Mouse (Mus musculus): ENCODE data around the gene Kcnab3.

The Kcnab3 gene

DNA sequence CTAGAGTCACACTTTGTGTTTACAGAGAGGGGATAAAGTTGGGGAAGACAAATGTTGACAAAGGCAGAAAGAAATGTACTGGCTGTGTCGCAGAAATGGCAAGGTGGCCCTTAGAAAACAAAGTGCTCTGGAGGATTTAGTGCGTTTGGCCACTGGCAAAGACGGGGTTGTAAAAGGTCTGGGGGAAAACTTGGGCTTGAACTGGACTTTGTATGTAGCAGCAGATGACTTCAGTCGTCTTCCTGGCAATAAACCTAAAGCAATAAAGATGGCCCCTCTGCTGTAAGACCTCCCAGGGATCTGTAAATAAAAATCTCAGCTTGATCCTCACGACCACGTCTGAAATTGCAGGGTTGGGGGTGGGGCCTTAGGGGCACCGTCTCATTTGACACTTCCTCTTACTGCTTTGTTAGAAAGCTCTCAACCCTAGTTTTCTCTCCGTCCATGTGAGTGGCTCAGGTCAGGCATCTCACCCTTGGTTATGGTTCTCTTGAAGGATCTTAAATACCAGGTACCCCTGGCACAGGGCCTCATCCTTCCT lies 6.7 kb downstream of the Kcnab3 start:
- DNase-seq, result no peak

DNA sequence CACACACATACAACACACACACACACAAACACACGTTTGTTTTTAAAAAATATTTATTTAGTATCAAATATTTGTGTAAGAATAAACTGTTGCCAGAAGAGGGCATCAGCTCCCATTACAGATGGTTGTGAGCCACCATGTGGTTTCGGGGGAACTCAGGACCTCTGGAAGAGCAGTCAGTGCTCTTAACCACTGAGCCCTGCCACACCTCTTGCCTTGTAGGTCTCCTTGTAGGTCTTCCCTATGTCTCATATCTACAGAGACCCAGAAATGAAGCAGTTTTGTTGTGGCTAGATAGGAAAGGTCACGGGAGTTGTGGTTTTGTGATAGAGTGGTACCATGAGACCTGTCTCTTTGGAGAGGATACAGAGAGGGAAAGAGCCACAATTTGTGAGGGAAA lies 7.9 kb downstream of the Kcnab3 start:
- DNase-seq, result peak; percentile 41

DNA sequence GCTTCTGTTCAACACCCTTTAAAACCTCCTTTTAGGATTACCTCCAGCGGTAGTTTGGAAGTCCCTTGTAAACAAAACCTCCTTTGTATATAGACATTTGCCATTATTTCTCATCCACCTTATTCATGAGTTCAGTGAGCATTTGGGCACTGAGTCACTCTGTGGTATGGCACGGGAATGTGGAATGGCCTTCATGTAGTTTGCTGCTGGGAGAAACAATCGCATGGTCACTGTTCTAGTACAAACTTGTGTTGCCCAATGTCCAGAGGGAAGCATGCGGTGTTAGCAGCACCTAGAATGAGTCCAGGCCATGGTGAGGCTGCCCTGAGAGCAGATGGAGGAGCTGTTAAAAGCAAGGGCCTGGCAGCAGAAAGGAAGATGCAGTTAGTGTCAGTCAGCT lies 8.7 kb downstream of the Kcnab3 start:
- no peak for DNase-seq

DNA sequence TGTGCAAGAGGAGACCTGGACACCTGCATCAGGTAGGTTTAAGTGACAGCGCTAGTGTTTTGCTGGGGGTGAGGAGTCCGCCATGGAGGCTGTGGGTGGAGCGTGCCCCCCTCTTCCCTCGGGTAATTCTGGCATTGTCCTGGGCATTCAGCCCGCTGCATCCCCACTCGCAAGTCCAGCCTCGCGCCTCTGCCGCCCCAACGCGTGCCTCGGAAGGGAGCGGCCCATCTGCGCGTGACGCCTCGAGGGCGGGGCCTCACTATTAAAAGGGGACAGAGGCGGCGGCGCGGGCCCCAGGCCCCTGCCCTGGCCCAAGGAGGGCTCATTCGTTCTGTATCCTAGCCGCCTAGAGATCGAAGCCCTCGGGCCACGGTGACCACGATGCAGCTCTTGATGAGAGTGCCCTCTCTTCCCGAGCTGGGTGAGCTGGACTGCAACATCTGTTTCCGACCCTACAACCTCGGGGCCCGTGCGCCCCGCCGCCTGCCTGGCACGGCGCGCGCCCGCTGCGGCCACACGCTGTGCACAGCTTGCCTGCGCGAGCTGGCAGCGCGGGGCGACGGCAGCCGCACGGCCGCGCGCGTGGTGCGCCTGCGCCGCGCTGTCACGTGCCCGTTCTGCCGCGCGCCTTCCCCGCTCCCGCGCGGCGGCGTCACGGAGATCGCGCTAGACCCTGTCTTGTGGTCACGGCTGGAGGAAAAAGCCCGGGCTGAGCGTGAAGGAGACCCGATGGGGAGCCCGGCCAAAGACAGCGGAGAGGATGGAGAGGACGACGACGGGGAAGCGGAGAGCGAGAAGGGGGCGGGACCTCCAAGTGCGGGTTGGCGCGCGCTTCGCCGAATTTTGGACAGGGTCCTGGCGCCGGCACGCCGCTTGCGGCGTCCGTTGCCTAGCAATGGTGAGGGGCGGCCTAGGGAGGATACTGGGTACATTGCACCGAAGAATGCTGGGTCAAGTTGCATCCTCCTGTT lies 14.4 kb downstream of the Kcnab3 start, which contains the start of gene Rnf227:
Gene Rnf227 (plus strand): TSS at position 301 of the 971 bp plus-strand sequence.
- peak; percentile 34 for DNase-seq

DNA sequence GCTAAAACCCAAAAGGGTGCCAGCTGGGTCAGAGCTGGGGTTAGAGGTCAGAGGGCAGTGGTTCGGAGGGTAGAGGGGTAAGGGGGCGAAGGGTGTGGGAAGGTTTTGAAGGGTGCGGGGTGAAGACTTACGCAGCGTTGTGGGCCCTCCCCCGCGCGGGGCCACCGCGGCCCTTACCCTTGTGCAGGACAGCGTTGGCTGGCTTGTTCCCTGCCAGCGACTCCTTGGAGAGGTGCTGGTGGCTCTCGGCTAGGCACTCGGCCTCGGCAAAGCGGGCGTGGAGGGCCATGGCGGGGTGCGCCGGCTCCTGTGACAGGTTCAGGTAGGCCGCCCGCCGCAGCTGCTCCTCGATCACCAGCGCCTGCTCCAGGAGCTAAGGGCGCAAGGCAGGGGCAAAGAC lies 20.4 kb downstream of the Kcnab3 start:
- no peak for DNase-seq

DNA sequence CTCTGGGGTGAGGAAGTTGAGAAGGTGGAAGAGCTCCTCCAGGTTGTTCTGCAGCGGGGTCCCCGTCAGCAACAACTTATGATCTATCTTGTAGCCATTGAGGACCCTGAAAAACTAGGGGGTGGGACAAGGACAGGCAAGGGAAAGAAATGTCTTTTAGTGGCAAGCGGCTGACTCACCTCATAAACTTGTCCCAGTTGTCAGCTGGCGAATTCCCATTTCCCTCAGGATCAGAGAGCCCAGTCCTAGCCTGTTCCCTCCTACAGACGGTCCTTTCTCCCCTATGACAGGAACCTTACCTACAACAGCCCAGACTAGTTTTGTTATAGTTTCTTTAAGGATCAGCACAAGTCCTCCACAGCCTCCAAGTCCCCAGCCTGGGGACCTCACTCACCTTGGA lies 30.5 kb downstream of the Kcnab3 start:
- DNase-seq, result no peak

DNA sequence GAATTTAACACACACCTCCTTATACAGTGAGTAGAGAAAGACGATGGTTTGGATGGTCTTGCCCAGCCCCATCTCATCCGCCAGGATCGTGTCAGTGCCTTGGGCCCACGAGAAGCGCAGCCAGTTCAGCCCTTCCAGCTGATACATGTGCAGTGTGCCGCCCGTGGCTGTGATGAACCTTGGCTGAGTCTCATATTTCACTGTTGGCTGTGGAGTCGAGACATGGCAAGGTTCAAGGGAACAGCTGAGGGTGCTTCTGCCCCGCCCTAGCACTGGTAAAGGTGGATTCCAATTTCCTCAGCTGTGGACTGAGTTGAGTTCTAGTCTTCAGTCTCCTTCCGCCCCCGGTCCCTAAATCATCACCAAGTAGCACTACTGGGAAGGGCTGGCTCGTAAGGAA lies 31.6 kb downstream of the Kcnab3 start:
- DNase-seq, result no peak

DNA sequence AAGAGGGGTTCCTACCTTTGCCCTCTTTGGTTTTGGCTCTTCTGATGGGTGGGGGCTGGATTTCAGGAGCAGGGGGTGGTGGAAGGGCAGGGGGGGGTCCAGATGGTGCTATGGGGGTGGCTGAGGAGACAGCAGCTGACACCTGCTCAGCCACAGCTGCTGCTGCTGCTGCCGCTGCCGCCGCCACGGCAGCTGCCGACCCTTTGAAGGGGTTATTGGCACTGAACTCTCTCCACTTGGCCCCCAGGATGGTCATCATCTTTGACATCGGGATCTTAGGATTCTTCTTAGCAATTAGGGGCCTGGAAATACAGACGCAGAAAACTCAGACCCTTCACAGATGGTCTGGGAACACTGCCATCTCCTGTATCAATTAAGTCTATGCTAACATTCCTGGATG lies 36.0 kb downstream of the Kcnab3 start:
- no peak for DNase-seq

DNA sequence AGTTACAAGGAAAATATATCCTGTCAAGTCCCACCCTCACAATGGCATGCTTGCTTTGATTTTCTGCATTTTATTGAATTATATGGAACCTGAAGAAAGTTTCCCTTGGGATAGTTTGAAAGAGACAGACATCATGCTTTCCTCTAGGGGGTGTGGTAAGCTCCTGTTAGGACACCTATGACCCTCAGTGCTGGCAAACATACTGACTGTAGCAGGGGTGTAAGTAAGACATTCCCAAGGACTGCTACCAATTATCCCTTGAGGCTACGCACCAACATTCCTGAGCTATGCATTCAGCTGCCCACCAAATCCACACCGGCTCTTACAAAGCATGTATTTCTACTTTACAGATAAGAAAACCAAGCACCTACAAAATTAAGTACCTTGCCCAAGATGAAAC lies 36.4 kb downstream of the Kcnab3 start:
- DNase-seq, result no peak

DNA sequence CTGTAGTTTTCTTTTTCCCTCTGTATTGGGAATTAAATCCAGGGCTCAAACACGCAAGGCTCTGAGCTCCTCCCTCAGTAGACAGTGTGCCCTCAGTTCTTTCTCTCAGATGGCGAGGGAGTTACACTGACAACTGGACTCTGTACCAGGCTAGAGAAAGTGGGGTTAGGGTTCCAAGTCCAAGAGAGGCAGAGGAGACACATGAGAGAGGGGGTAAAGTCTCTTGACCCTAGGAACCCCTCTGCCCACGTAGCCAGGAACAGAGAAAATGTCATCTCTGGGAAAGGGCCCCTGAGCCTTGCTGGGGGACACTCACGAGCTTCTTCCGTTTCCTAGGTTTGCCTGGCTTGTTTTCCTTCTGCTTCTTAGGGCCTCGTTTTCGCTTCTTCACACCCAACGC lies 38.3 kb downstream of the Kcnab3 start:
- no peak for DNase-seq

DNA sequence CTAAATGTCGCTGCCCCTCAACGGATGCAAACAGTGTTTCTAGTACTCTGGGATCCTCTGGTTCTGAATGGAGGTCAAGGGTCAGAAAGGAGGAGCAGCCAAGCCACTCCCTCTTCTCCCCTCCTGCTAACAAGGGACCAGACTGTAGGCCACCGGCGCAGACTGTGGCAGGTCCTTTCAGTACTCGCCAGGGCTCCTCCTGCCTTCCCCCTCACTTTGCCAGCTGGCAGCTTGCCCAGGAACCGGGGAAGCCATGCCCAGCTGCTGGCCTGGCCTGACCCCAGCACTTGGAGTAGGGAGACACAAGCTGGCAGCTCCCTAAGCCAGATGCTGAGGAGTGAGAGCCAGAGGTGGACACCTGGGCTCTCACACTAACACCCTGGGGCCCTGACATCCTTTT lies 38.9 kb downstream of the Kcnab3 start:
- peak; percentile 63 for DNase-seq

DNA sequence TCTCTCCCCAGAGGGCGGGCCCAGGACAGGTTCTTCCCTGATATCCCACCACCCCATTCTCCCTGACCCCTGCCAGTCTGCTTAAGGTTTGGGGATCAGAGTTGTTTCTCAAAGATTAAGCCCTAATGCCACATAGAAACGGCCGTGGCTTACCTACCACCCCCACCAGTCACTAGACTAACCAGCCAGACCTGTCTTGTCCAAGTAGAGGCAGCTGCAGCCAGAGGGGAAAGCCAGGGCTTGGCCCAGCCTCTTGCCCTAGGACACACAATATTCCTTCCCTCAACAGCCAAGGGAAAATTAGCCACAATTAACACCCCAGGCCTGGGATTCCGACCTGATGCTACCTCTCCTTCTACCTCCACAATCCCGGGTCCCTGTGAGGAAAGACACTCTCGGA lies 39.7 kb downstream of the Kcnab3 start:
- no peak for DNase-seq

DNA sequence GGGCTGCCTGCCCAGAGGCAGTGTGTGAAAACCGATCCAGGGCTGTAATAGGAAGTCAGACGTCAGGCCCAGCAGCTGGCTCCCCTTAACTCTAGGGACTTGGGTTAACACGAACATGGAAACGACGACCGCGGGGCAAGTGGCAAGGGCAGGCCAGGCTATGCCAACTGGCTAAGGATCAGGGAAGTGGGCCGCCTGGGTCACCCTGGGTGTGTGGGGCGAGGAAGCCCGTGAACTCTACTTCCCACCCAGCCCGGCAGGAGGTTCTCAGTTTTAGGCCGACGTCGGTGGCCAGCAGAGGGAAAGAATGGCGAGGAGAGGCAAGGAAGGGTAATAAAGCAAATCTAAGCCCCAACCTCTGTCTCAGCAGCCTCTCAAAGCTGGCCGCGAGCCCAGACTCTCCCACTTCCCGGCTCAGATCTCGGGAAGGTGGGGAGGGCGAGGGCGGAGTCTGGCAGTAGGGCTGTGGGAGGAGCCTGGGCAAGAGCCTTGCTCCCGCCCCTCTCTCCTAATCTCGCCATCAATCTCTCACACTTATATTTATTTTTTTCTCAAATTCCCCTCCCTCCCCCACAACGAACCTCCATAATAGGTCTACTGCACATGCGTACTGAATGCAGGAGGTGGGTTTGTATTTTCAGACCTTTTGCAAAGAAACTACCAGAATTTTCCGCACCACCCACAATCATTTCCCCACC lies 40.2 kb downstream of the Kcnab3 start:
- DNase-seq, result peak; percentile 89

DNA sequence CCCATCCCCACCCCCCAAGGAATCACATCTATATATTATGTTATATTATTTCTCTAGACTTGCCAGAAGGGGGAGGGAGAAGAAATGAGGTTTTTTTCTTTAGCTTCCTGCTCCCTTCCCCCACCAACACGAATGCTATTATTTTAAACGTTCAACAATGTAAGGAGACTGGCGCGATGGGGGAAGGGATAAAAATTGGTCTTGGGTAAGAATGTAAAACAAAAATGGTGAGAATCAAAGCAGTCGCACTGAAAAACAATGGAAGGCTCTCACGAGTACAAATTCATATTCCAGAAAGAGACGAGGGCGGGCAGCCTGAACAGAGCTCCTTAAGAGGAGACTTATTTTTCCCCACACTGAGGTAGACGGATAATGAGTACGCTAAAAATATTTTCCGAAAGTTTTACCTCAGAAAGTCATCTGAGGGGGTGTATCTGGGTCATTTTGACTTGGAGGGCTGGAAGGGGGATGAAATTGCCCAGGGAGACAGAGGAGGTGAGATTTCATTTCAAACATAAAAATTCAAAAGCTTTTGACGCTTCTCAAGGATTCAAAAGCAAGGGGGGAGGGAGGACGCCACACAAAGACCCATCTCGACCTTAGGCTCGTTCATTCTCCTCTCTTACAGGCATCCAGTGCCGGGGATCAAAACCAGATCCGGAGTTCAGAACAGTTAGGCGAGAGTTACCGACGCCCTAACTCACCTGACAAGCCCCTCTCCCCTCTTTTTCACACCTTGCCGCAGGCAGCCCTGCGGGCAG lies 41.0 kb downstream of the Kcnab3 start:
- DNase-seq, result no peak

DNA sequence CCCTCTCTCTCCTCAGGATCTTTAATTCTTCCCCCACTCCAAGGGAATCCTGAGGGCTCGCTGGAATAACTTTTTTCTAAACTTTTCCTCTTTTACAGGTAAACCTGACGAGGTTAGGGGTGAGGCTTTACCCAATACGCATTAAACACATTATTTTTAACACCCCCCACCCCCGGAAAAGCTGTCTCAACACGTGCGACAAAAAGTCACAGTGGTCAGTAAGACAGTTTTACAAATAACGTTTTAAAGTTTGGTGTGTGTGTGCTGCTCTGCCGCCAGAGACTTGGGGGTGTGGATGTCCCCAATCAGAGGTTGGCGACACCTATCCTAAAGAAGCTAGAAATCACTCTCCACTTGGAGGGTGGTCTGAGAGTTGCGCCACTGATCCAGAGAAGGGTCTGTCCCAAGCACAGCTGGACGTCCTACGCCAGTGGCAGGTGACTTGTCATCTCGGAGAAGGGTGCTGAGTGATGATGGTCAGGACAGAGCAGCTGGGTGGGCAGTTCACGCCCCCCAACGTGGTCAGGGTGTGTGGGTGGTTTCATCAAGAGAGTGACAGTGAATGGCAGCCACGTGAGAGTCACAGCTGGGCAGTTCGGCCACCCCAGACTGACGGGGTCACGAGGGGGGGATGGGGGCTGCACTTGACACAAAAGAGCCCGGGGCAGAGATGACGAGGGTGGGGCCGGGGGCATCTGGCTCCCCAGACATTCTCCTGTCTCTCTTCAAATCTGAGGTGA lies 41.7 kb downstream of the Kcnab3 start:
- peak; percentile 25 for DNase-seq

DNA sequence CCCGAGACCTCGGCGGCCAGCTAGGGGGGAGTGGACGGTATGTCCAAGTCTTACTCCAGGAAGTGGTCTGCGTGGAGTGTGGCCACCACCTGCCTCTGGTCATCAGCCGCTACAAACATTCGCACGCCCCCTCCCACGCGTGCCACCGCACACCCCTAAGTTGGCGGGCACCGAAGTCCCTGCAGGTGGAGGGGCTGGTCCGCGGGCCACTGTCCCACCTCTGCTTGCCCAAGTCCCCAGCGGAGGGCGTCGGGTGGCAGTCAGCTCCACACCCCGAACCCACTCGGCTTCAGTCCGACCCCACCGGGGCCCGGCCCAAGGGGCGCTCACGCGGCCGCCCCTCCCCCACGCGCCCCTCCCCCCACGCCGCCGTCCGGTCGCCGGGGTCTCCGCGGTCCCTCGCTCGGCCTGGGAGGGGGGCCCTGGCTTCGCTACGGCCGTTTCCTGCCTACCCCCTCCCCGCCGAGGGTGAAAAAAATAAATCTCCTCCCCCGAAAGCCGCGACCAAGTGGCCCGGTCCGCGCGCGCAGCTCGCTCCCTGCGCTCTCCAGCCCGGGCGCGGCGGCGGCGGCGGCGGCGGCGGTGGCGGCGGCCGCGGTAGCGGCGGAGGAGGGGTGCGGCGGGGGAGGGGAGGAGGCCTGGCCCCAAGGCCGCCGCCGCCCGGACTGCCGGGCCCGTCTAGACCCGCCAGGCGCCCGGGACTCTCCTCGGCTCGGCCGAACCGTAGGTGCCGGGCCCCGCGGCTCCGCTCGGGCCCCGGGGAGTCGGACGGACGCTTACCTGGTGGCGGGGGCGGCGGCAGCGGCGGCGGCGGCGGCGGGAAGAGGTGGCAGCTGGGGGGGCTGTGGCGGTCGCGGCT lies 42.5 kb downstream of the Kcnab3 start:
- peak; percentile 58 for DNase-seq

DNA sequence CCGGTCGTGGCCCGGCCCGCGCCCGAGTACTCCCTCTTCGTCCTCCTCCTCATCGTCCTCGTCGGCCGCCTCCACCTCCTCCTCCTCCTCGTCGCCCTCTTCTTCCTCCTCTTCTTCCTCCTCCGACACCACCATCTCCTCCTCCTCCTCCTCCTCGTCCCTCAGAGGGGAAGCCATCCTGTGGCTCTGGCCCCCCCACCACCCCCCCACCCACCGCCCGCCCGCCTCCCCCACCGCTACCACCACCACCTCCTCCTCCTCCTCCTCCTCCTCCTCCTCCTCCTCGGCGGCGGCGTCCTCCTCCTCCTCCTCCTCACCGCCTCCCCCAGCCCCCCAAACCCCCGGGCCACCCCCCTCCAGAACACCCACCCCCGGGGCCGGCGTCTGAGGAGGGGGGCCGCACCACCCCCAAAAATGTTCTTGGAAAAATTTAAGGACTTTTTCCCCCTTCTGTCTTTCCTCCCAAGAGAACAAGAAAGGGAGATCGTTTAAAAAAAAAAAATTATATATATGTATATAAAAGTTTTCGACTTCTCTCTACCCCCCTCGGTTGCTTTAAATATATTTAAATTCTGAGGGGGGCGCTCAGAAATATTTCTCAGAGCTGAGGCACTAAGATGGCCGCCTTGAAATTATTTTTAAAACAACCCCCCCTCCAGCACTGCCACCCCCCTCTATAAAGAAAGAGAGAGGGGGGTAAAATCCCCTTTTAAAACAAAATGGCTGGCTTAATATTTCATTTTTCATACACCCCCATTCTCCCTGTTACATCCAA lies 43.3 kb downstream of the Kcnab3 start, which contains the start of gene Chd3:
Gene Chd3 (minus strand): TSS at position 192 of the 775 bp plus-strand sequence.
- DNase-seq, result peak; percentile 29

DNA sequence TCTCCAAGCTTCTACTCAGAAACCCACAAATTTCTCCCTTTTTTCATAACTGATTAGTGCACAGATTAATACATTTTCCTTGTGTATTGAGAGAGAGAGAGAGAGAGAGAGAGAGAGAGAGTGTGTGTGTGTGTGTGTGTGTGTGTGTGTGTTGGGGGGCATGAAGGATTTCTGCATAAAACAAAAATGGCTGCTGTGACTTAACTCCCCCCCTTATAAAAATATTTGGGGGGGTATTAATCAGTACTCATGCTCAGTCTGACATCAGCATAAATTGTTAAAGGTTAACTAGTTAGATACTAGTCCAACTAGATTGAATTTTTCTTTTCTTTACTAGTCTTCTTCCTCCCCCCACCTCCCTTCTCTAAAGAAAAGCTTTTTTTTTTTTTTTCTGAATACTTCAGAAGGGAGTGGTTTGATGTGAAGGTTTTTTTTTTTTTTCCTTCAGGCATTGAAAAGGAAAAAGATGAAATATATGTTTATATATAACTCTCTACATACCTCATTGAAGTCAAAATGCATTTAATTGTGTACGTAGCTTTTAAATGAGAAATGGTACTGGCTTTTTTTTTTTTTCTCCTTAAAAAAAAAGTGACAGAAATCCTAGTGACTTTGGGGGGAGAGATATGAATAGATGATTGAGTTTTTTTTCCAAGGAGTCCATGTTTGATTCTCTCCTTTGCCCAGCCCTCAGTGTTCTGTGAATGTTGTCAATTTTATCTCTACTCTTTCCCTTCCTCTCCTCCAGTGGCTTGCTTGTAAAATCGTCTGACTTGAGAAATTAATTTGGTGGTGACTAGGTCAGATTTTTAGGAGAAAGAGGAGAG lies 44.1 kb downstream of the Kcnab3 start:
- DNase-seq, result no peak

DNA sequence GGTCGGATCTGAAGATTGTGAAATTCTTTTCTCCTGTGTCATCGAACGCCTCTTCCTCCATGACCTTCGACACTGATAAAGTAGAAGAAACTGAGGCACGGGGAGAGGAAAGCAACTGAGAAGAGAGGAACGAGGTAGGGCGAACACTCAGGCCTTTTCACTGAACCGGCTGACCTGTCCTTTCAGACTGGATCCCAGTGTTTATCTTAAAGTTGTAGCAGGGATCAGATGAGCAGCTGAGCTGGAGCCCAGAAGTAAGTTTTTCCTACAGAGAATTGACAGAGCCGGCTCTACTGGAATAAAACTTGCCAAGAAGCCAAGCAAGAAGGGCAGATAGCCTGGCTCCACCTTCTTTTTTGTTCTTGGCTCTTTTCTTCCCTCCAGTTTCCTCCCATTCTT lies 44.8 kb downstream of the Kcnab3 start:
- DNase-seq, result no peak

All from liver (tissue).